Mouse (Mus musculus) MN1 (cell line): ENCODE data around the gene Gm19426.
"Not testable (repeated sequence)": the region's sequence is repeated elsewhere in the genome, so short reads cannot be mapped to it uniquely, and the experiment has no call there.

Experiments
- DNase-seq: peaks from one replicate; pipeline ENCODE4 v3.0.0-alpha.2; 2016; ENCODE audit warnings: low spot score

Gene Gm19426

GRCm38 (mm10) chr2:84750115-84750514 lies 6.7 kb upstream of the Gm19426 start:
- DNase-seq, result no peak

DNA sequence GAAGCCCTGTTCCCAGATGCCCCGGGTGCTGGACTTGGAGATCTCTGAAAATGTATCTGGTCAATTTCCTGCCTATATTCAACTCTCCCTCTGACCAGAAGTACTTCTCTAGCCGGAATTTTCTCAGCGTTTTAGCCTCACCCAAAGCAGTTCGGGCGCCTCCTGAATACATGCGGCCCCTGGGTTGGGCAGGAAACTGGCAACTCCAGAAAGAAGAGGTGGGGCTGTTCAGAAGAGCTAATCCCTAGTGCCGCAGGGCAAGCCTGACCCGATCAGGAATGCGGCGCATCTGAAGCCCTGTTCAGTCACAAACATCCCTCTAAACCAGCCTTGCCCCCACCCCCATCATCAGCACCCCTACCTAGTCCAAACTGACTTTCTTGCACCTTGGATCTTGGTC lies 671 bp upstream of the Gm19426 start:
- peak; percentile 65 for DNase-seq

DNA sequence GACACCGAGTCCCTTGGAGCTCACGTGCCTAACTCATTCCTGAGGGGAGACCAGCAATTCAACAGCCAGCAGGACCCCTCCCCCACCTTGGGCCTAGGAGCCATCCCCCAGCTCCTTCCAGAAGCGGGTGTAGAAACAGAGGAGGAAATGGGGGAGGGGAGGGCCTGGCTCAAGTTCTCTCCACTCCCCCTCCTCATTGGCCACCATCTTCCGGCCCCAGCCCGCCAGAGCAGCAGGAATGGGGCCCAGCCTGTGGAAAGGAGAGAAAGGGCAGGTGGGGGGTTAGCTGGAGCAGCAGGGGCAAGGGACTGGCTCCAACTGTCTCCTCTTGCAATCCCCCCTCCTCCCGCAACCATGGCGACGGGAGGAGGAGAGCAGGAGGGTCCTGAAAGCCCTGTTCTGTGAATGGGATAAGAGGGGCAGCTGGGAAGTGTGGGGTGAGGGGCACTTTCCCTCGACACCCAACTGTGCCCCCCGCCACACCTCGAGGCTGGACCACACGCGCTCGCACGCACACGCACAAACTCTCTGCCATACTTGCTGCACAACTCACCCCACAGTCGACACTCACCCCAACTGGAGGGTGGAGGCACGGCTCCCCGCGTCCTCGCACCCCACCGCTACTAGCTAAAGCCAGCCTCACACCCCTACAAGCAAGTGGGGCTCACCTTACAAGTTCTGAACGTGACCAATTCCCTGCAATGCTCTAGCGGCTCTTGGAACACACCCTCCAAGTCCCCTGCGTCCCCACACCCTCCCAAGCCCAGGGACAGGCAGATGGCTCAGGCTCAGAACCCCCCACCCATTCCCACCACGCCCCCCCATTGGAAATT lies 788 bp downstream of the Gm19426 start:
- peak; percentile 41 for DNase-seq

- no peak for DNase-seq
Observed at GRCm38 (mm10) chr2:84741841-84742450, 1.5 kb downstream of the Gm19426 start.

DNA sequence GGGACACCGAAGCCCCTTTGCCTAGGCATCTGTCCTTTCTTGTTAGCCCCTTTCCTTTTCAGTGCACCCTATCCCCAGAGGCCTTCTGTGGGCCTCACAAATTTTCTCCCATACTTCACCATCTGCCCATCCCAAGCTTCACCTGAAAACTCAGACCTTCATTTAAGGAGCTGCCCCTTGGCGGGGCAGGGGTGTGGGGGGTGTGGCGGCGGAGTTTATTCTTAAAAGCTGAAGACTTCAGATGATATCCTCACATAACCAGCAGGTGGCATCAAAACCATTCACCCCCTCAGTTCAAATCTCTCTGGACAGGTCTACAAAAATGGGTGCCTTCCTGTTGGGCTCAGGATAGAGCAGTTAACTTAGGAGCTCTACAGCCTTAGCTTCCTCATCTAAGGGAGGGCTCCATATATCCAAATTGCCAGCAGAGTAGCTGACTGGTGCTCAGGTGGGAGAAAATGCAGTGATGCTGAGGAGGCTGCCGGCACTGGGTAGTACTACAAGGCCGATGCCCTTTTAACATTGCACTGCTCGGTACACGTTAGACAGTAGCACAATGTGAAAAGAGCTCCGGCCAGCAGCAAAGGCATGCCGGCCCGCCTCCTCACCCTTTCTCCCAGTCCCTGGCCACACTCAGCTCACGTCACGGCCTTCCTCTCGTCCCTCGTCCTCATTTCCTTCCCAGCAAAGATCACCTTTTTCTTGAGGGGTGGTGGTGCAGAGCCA lies 2.7 kb downstream of the Gm19426 start:
- DNase-seq, result peak; percentile 59

DNA sequence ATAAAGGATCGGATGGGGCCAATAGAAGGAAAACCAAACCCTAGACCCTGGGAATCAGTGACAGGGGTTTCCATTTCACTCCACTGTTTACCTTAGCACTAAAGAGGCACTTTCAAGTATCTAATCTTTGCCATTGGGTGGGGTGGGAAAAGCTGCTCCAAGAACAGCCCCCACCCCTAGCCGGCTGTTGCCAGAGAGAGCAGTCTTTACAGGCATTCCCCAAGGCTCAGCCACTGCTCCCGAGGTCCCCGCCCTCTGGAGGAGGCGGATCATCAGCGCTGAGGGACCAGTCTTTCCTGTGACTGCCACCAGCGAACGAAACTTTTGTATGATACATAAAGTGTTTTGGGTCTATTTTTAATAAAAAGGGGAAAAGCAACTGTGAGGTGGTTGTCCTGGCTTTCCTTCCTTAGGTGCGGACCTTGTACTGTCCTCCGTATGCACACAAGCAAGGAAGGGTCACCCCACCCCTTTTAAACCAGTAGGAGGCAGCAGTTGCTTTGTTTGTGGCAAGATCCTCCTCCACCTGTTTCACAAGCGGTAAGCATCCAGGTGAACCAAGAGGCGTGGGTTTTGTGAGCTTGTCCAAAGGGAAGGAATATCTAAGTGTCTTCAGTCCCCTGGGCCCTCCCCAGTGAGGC lies 5.1 kb downstream of the Gm19426 start:
- DNase-seq, result peak; percentile 64

GRCm38 (mm10) chr2:84737451-84737925 lies 6.0 kb downstream of the Gm19426 start:
- DNase-seq, result no peak

GRCm38 (mm10) chr2:84736312-84737161 lies 6.9 kb downstream of the Gm19426 start:
- DNase-seq, result no peak

GRCm38 (mm10) chr2:84735346-84735920 lies 8.0 kb downstream of the Gm19426 start:
- DNase-seq, result no peak

DNA sequence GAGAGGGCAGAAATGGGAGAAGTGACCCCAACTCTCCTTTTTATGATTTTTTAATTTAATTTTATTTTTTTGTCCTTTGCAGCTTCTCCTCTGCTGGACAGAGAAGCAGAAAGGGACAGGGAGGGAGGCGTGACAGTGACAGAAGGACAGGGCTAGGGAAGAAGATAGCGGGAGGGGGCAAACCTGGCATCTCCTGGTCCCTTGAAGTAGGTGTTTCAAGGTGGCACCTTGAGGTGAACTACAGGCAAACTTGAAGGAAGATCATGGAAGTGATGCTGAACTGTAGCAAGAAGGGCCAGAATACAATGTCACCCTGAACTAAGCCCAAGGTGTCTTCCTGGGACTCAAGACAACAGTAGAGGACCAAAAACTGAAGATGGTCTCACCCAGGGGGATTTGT lies 8.5 kb downstream of the Gm19426 start:
- DNase-seq, result no peak

DNA sequence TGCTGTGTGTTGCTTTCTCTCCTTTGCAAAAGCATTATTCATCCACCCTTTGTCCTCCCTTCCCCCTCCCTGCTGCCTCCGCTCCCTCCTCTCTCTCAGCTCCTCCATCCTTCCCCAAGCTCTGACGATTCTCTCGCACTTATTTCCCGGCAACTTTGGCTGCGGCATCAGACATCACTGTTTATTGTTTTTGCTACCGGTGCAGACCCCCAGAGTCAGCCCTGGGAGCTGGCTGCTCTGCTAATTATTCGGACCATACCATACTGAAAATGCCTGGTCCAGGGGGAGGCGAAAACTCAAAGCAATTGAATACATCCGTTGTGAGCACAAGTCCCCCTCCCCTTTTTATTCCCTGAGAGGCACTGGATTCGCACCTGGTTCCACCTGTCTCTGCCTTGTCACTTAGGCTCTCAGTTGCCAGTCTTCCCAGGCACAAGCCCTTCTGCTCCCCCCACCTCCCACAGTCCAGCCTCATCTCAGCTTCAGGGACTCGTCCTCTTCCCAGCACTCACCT lies 9.0 kb downstream of the Gm19426 start:
- DNase-seq, result no peak

DNA sequence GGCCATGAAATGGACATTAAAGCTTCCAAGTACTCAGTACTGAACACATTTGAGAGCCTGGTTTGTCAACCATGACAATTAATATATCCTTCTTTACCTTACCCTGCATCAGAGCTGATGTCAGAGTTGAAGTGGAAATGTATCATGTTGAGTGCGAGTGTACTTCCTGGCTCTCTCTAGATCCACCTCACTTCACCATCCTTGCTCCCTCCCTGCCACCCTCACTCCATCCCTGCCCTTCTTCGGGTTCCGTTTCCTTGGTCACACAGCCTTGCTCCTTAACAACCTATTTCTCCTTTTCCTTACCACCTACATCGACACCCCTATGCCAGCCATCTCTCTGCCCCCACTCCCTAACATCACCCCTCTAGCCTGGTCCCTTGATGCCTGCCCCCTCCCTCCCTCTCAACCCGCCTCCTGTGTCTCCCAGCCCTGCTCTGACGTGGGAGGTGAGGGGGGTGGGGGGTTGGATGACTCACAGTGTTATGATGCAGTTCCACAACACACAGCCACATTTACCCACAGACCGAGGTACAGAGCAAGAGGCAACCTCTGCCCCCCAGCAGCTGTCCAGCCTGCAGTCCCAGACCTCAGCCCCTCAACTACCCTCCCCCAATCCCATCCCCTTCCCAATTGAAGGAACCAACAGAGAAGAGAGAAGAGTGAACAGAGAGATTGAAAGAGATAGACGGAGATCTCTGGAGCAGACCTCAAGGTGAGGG lies 9.7 kb downstream of the Gm19426 start, which contains the start of gene Ypel4:
Gene Ypel4, plus strand, starts transcription at position 480 of the 722 bp plus-strand sequence.
- peak; percentile 66 for DNase-seq

DNA sequence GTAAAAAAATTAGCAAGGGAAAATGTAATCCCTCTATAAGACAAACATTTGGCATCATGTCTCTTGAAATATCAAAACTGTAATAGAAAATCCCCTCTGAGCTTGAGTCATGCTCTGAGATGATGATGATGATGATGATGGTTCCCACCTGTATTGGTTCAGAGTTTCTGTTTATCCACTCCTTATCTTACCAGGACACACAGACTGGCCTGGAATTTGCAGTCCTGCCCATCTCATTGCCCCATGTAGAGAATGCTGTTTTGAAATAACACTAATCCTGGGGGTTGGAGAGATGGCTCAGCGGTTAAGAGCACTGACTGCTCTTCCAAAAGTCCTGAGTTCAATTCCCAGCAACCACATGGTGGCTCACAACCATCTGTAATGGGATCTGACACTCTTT lies 11.1 kb downstream of the Gm19426 start:
- DNase-seq, result no peak

- DNase-seq, result no peak
Observed at GRCm38 (mm10) chr2:84731206-84731605, 12.2 kb downstream of the Gm19426 start.

GRCm38 (mm10) chr2:84728191-84728590 lies 15.3 kb downstream of the Gm19426 start:
- not testable (repeated sequence) for DNase-seq

DNA sequence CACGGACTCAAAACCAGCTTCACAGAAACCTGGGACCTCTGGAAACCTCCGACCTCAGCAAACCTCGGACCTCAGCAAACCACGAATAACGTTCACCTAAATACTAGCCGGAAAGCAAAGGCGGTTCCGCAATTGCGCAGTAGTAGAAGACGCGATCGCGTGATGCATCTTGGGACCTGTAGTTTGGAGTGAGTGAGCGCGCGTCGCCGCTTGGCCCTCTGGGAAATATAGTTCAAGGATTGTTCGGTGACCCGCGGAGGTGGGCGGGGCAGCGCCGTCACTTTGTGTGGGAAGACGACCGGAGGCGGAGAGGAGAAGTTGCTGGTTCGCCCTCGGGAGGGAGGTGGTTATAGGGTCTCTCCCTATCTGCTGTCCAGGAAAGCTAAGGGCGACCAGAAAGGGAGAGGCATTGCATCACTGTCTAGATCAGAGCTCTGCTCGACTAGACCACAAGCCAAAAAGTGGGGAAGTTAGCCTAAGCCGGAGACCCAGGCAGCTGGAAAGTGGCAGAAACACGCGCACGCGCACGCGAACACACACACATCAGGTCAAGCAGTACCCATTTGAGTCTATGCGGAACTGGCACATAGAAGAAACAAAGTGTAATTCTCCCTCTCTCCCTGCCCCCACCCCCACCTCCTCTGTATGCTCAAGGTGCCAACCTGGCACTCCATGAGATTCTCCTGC lies 16.1 kb downstream of the Gm19426 start, which contains the start of gene Clp1:
Gene Clp1, minus strand, starts transcription at position 179 of the 687 bp plus-strand sequence.
- DNase-seq, result peak; percentile 98

DNA sequence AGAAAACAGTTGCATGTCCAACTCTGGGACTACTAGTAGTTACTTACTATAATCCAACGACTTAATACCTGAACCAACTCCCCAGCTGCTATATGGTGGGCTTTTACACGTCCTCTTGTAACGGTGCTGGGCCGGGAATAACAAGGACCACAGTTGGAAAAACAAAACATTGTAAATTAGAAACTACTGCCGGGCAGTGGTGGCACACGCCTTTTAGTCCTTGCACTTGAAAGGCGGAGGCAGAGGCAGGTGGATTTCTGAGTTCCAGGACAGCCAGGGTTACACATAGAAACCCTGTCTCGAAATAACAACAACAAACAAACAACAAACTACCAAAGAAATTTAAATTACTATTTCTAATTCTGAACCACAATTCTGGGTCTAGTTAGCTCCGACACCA lies 16.7 kb downstream of the Gm19426 start:
- no peak for DNase-seq

- no peak for DNase-seq
Observed at GRCm38 (mm10) chr2:84725770-84726169, 17.7 kb downstream of the Gm19426 start.

DNA sequence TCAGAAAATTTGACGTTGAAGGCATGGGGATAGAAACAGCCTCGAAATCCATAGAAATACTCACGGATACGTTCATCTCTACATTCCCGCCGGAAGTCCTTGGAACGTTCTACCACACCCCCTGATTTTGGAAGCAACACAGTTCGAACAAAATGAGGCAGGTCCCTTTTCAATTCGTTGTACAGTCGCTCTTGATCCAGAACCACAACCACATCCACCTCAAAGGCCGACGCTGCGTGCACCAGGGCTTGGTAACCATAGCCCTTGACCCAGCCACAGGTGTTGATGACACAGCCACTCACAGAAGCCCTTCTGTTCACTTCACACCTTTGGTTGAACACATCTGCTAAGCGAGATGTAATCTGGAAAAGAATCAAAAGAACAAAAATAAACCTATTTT lies 19.6 kb downstream of the Gm19426 start:
- DNase-seq, result no peak
